Mouse (Mus musculus) C2C12 (cell line): ENCODE measurements at regions not wholly inside any gene's neighbourhood (a gene's known extent, or its start where the extent isn't known, plus 50 kb on each side); places are given as distances from the start of the nearest gene placed in this dataset.

Experiments used
- CTCF ChIP-seq: IDR thresholded peaks from one replicate; pipeline ENCODE4 v1.5.1; 2011; ENCODE audit not compliant: control insufficient read depth, insufficient read depth, insufficient read length
- MYOD1 ChIP-seq: IDR thresholded peaks from one replicate; pipeline ENCODE4 v1.6.1; 2011; ENCODE audit warnings: low read depth; ENCODE audit not compliant: control insufficient read depth, insufficient read length

GRCm38 (mm10) chr3:102372205-102372899 lies 97.4 kb upstream of the Ngf start:
- TF ChIP-seq CTCF = no peak
- peak; percentile 87 for TF ChIP-seq MYOD1
